Mouse (Mus musculus) c-Kit-positive CD71-positive TER-119-positive erythroid progenitor cells, embryonic 14.5 days (primary cell): ENCODE measurements around the gene Gab2.

Source experiments
- DNase-seq: peaks from one replicate; pipeline ENCODE4 v3.0.0-alpha.2; 2013; ENCODE audit warnings: low spot score

Gene Gab2

GRCm38 (mm10) chr7:97251638-97252037, 170.3 kb downstream of the Gab2 start:
- no peak for DNase-seq

GRCm38 (mm10) chr7:97262541-97262940, 181.2 kb downstream of the Gab2 start:
- DNase-seq = no peak

- peak; percentile 34 for DNase-seq
Measured at GRCm38 (mm10) chr7:97270367-97270766, 189.0 kb downstream of the Gab2 start.

GRCm38 (mm10) chr7:97271068-97271467, 189.7 kb downstream of the Gab2 start:
- no peak for DNase-seq

- no peak for DNase-seq
Measured at GRCm38 (mm10) chr7:97296986-97297385, 215.6 kb downstream of the Gab2 start.

GRCm38 (mm10) chr7:97297466-97297865, 216.1 kb downstream of the Gab2 start:
- DNase-seq = peak; percentile 73

GRCm38 (mm10) chr7:97298279-97298678, 216.9 kb downstream of the Gab2 start:
- DNase-seq = no peak

GRCm38 (mm10) chr7:97298943-97299342, 217.6 kb downstream of the Gab2 start:
- DNase-seq = no peak

- DNase-seq = no peak
Measured at GRCm38 (mm10) chr7:97300914-97301313, 219.5 kb downstream of the Gab2 start.

- no peak for DNase-seq
Measured at GRCm38 (mm10) chr7:97301321-97301720, 219.9 kb downstream of the Gab2 start.

- DNase-seq = no peak
Measured at GRCm38 (mm10) chr7:97302261-97302660, 220.9 kb downstream of the Gab2 start.

GRCm38 (mm10) chr7:97302876-97303275, 221.5 kb downstream of the Gab2 start:
- no peak for DNase-seq

- DNase-seq = no peak
Measured at GRCm38 (mm10) chr7:97303614-97304013, 222.2 kb downstream of the Gab2 start.

GRCm38 (mm10) chr7:97304471-97304870, 223.1 kb downstream of the Gab2 start:
- DNase-seq = no peak

- DNase-seq = no peak
Measured at GRCm38 (mm10) chr7:97305206-97305605, 223.8 kb downstream of the Gab2 start.

GRCm38 (mm10) chr7:97306813-97307212, 225.4 kb downstream of the Gab2 start:
- no peak for DNase-seq

- DNase-seq = no peak
Measured at GRCm38 (mm10) chr7:97307546-97307945, 226.2 kb downstream of the Gab2 start.

- DNase-seq = no peak
Measured at GRCm38 (mm10) chr7:97309461-97310340, 228.3 kb downstream of the Gab2 start.

- DNase-seq = no peak
Measured at GRCm38 (mm10) chr7:97310341-97310635, 228.9 kb downstream of the Gab2 start.

- DNase-seq = no peak
Measured at GRCm38 (mm10) chr7:97311620-97312019, 230.2 kb downstream of the Gab2 start.

GRCm38 (mm10) chr7:97312196-97312595, 230.8 kb downstream of the Gab2 start:
- DNase-seq = no peak

- DNase-seq = no peak
Measured at GRCm38 (mm10) chr7:97312856-97313255, 231.5 kb downstream of the Gab2 start.

- DNase-seq = no peak
Measured at GRCm38 (mm10) chr7:97313364-97313995, 232.1 kb downstream of the Gab2 start.

- no peak for DNase-seq
Measured at GRCm38 (mm10) chr7:97314646-97315045, 233.3 kb downstream of the Gab2 start.
